Mouse (Mus musculus) testis, adult 2 months (tissue): ENCODE results near the gene Insig1.

ENCODE experiments used
- CTCF ChIP-seq: fragments of 200-500 bp; IDR thresholded peaks from 2 replicates; pipeline ENCODE4 v1.5.1; 2012; ENCODE audit warnings: low read depth, mild to moderate bottlenecking, inconsistent platforms, low read length, moderate library complexity; ENCODE audit not compliant: control insufficient read depth, insufficient read depth, insufficient replicate concordance
- POLR2A ChIP-seq: fragments of 200-500 bp; IDR thresholded peaks from 2 replicates; pipeline ENCODE4 v1.6.1; 2012; ENCODE audit warnings: low read depth, mild to moderate bottlenecking, inconsistent platforms, low read length, moderate library complexity; ENCODE audit not compliant: control insufficient read depth

GRCm38 (mm10) chr5:28122491-28123454 is 51.6 kb downstream of the Insig1 start:
- TF ChIP-seq CTCF (peak; percentile 48; the same call in 1 of the 2 replicates), POLR2A (no peak)
